Mouse (Mus musculus) CH12F3 (cell line): ENCODE measurements around the gene Spice1.

Experiments
- in situ Hi-C: fragments of 300-500 bp; cut with MboI; formaldehyde crosslinking; loops from 2 replicates; pipeline ENCODE4 v1.14.3; 2020; ENCODE audit warnings: low sequenced_read_pairs

Spice1 gene

GRCm38 (mm10) chr16:44365522-44365921, 18.6 kb downstream of the Spice1 start:
- in situ Hi-C loops = no loop called here

GRCm38 (mm10) chr16:44375459-44375858, 28.5 kb downstream of the Spice1 start:
- in situ Hi-C loops = no loop called here

GRCm38 (mm10) chr16:44380006-44380405, 33.1 kb downstream of the Spice1 start:
- in situ Hi-C loops = no loop called here

- in situ Hi-C loops = no loop called here
These were observed 34.7 kb downstream of the Spice1 start for GRCm38 (mm10) chr16:44381578-44381977.

- in situ Hi-C loops = no loop called here
These were observed 36.6 kb downstream of the Spice1 start for GRCm38 (mm10) chr16:44383549-44383948.

GRCm38 (mm10) chr16:44384251-44384650, 37.3 kb downstream of the Spice1 start:
- in situ Hi-C loops = no loop called here

- in situ Hi-C loops = no loop called here
These were observed 45.1 kb downstream of the Spice1 start for GRCm38 (mm10) chr16:44391877-44392548.

GRCm38 (mm10) chr16:44394577-44395243, 47.8 kb downstream of the Spice1 start, which contains the start of gene Cfap44:
TSS of gene Cfap44 (plus strand) at chr16:44394796.
- in situ Hi-C loops = no loop called here

GRCm38 (mm10) chr16:44404933-44405332, 58.0 kb downstream of the Spice1 start:
- in situ Hi-C loops = no loop called here

GRCm38 (mm10) chr16:44407211-44407610, 60.3 kb downstream of the Spice1 start:
- in situ Hi-C loops = no loop called here

GRCm38 (mm10) chr16:44408290-44408689, 61.4 kb downstream of the Spice1 start:
- in situ Hi-C loops = no loop called here

GRCm38 (mm10) chr16:44410176-44410575, 63.3 kb downstream of the Spice1 start:
- in situ Hi-C loops = no loop called here

- in situ Hi-C loops = no loop called here
These were observed 70.7 kb downstream of the Spice1 start for GRCm38 (mm10) chr16:44417596-44417995.

- in situ Hi-C loops = no loop called here
These were observed 74.8 kb downstream of the Spice1 start for GRCm38 (mm10) chr16:44421735-44422134.

GRCm38 (mm10) chr16:44423499-44423898, 76.6 kb downstream of the Spice1 start:
- in situ Hi-C loops = no loop called here

- in situ Hi-C loops = no loop called here
These were observed 81.5 kb downstream of the Spice1 start for GRCm38 (mm10) chr16:44428456-44428855.

- in situ Hi-C loops = no loop called here
These were observed 83.1 kb downstream of the Spice1 start for GRCm38 (mm10) chr16:44430021-44430420.

GRCm38 (mm10) chr16:44434931-44435330, 88.0 kb downstream of the Spice1 start:
- in situ Hi-C loops = no loop called here

GRCm38 (mm10) chr16:44435481-44435880, 88.6 kb downstream of the Spice1 start:
- in situ Hi-C loops = no loop called here
